Mouse (Mus musculus) megakaryocyte, embryonic 14.5 days (primary cell): ENCODE results near the gene Actn4.

Source experiments
- FLI1 ChIP-seq: IDR thresholded peaks from 2 replicates; pipeline ENCODE4 v1.6.1; 2012; ENCODE audit warnings: low read length, inconsistent platforms, mixed read lengths
- GATA1 ChIP-seq: IDR thresholded peaks from 3 replicates; pipeline ENCODE4 v1.6.1; 2012; ENCODE audit warnings: mixed read lengths, low read length, inconsistent platforms, borderline replicate concordance

DNA sequence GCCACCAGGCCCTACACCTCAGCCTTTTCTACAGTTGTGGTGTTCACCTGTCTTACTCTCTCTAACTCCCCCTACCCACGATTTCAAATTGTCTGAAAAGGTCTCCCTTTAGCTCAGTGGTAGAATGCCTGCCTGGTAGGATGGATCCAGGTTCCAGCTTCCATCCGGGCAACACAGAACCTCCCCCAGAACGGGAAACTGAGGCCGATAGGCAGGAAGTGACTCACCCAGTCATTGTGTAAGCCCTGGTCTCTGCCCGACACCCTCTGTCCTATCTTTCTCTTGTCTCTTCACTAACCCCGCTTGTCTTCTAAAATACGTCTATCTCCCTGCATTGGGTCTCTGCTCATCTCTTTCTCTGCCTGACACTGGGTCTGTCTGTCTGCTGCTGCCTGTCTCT is 23.1 kb upstream of the Actn4 start:
- TF ChIP-seq FLI1 (no peak), GATA1 (no peak)
